In genomic region chr1:182511073-182511472, GRCm38 (mm10) we compare ENCODE assay signal across 22 mouse cellular contexts. TPM values are rescaled to one million over a fixed set of nuclear protein-coding genes. Genes with fewer than 3 reads are reported as not detected.
"Had no signal": no experiment of that assay in that cellular context is flagged by ENCODE, and none has a peak within 500 bp of the region (broad histone marks: within the 10 kb centered on the region; RNA-seq: fewer than 3 reads in every experiment).

No protein-coding gene starts in this region.

- ATAC-seq: liver, embryonic 12.5 days; midbrain, embryonic 13.5 days; midbrain, embryonic 16.5 days had no signal

- H3K27me3 ChIP-seq: limb, embryonic 13.5 days; midbrain, embryonic 13.5 days had no signal

- H3K9me3 ChIP-seq: limb, embryonic 10.5 days; limb, embryonic 13.5 days; liver, embryonic 12.5 days; liver, embryonic 15.5 days; megakaryocyte, embryonic 14.5 days; midbrain, embryonic 10.5 days; midbrain, embryonic 13.5 days had no signal

- H3K9ac ChIP-seq: limb, embryonic 13.5 days; liver, embryonic 12.5 days; liver, embryonic 15.5 days; midbrain, embryonic 13.5 days had no signal

- H3K4me2 ChIP-seq: limb, embryonic 13.5 days; liver, embryonic 12.5 days; liver, embryonic 15.5 days; midbrain, embryonic 13.5 days had no signal

- H3K27ac ChIP-seq: kidney, postnatal 0 days; layer of hippocampus, adult 2 months; limb, embryonic 10.5 days; limb, embryonic 13.5 days; liver, embryonic 12.5 days; liver, embryonic 15.5 days; midbrain, embryonic 10.5 days; midbrain, embryonic 13.5 days had no signal

- DNase-seq: kidney, adult 2 months; kidney, postnatal 25 days; layer of hippocampus, adult 9-11 months; liver; lung, adult 2 months; retina, postnatal 1 day; thymus, adult 18-20 months; thymus, postnatal 36 days had no signal

- H3K4me3 ChIP-seq: layer of hippocampus, adult 2 months; limb, embryonic 10.5 days; limb, embryonic 13.5 days; liver, embryonic 12.5 days; liver, embryonic 15.5 days; megakaryocyte, embryonic 14.5 days; midbrain, embryonic 10.5 days; midbrain, embryonic 13.5 days had no signal

RNA-seq across cellular contexts. Expression of gene Capn8, which starts 53.7 kb away (rescaled TPM):
- polyA plus RNA-seq: kidney, embryonic 14.5 days; limb, embryonic 10.5 days; limb, embryonic 13.5 days; liver, embryonic 12.5 days; liver, embryonic 15.5 days; midbrain, embryonic 13.5 days; neural tube, embryonic 11.5 days; neural tube, embryonic 14.5 days; spleen, adult 2 months had no signal
